In genomic region chr3:69045400-69045703, GRCm38 (mm10) we compare ENCODE assay signal across 8 mouse cellular contexts. TPM values are rescaled to one million over a fixed set of nuclear protein-coding genes. Genes with fewer than 3 reads are reported as not detected.
DNase-seq lines count a peak whose midpoint lies in the region; ATAC-seq lines count a peak whose summit lies in the region.

No protein-coding gene starts in this region.

- peaks cover 29% of the 10 kb centered on the region for H3K4me1 ChIP-seq in kidney, embryonic 16.5 days (ENCODE audit: insufficient read depth, low read length)
- H3K4me1 ChIP-seq in embryonic facial prominence, embryonic 10.5 days, result peaks cover 41% of the 10 kb centered on the region
- no peaks in the 10 kb centered on the region; the same call in 1 of the 2 replicates for H3K4me1 ChIP-seq in intestine, embryonic 15.5 days (replicated peaks)

- ATAC-seq in kidney, embryonic 16.5 days (ENCODE audit: low FRiP score, low TSS enrichment), result peak; percentile 12; the same call in 1 of the 2 replicates
- ATAC-seq in intestine, embryonic 15.5 days, result peak; percentile 20; the same call in 1 of the 2 replicates
- 0 out of 2 replicates have a peak, but pooled peaks have one; percentile 10 for ATAC-seq in monocyte, adult 5-6 weeks (replicated peaks; ENCODE audit: insufficient number of reproducible peaks, low FRiP score, low TSS enrichment, poor library complexity, severe bottlenecking)

- 4% methylated on average over 9 of the region's 9 CpGs for WGBS in kidney, embryonic 16.5 days
- 8% methylated on average over 9 of the region's 9 CpGs for WGBS in embryonic facial prominence, embryonic 10.5 days
- 4% methylated on average over 9 of the region's 9 CpGs for WGBS in intestine, embryonic 15.5 days

- H3K4me3 ChIP-seq in kidney, embryonic 16.5 days (ENCODE audit: low read length), result peak overlapping the region; percentile 77
- peak overlapping the region; percentile 86 for H3K4me3 ChIP-seq in embryonic facial prominence, embryonic 10.5 days
- H3K4me3 ChIP-seq in intestine, embryonic 15.5 days (replicated peaks), result peak overlapping the region; percentile 85

- peak overlapping the region; percentile 98 for H3K9ac ChIP-seq in kidney, embryonic 16.5 days (replicated peaks; ENCODE audit: low read length)
- peak overlapping the region; percentile 74 for H3K9ac ChIP-seq in intestine, embryonic 15.5 days

- peak overlapping the region; percentile 72 for H3K4me2 ChIP-seq in kidney, embryonic 16.5 days (replicated peaks; ENCODE audit: low read depth, low read length)
- H3K4me2 ChIP-seq in intestine, embryonic 15.5 days (replicated peaks), result peak overlapping the region; percentile 85

- H3K36me3 ChIP-seq in kidney, embryonic 16.5 days (ENCODE audit: insufficient read depth, low read length), result peaks cover 3% of the 10 kb centered on the region; the same call in 1 of the 2 replicates
- peaks cover 28% of the 10 kb centered on the region for H3K36me3 ChIP-seq in embryonic facial prominence, embryonic 10.5 days (replicated peaks)
- H3K36me3 ChIP-seq in intestine, embryonic 15.5 days, result no peaks in the 10 kb centered on the region; the same call in 1 of the 2 replicates

- no peaks in the 10 kb centered on the region for H3K9me3 ChIP-seq in kidney, embryonic 16.5 days (ENCODE audit: low read length)
- no peaks in the 10 kb centered on the region for H3K9me3 ChIP-seq in embryonic facial prominence, embryonic 10.5 days
- no peaks in the 10 kb centered on the region for H3K9me3 ChIP-seq in intestine, embryonic 15.5 days

- peak overlapping the region; percentile 99 for H3K27ac ChIP-seq in kidney, embryonic 16.5 days (ENCODE audit: low read length)
- peak overlapping the region; percentile 100 for H3K27ac ChIP-seq in embryonic facial prominence, embryonic 10.5 days (replicated peaks)
- peak overlapping the region; percentile 93 for H3K27ac ChIP-seq in intestine, embryonic 15.5 days

- H3K27me3 ChIP-seq in kidney, embryonic 16.5 days (ENCODE audit: insufficient read depth, low read length), result no peaks in the 10 kb centered on the region
- H3K27me3 ChIP-seq in embryonic facial prominence, embryonic 10.5 days (replicated peaks; ENCODE audit: low read depth, poor library complexity, severe bottlenecking), result no peaks in the 10 kb centered on the region
- no peaks in the 10 kb centered on the region for H3K27me3 ChIP-seq in intestine, embryonic 15.5 days (replicated peaks)

- DNase-seq in kidney, adult 11 months, result no peak
- DNase-seq in embryonic facial prominence, embryonic 10.5 days (ENCODE audit: low spot score), result no peak
- no peak for DNase-seq in left cerebral cortex, adult 8-10 months (ENCODE audit: low spot score in 2 of 2)
- DNase-seq in right cerebral cortex, adult 2 months (ENCODE audit: low spot score in 2 of 2), result no peak
- no peak for DNase-seq in frontal cortex, adult 2 months (ENCODE audit: extremely low spot score in 1 of 2, low spot score in 1 of 2)

RNA-seq across cellular contexts. Expression of gene Trim59, which starts 0.8 kb away (rescaled TPM):
- polyA plus RNA-seq in kidney, embryonic 16.5 days (2015; fragmentation: Nextera tagmentation; extraction: Ambion mirVana), result 115 and 129 TPM in 2 replicates
- 193 and 202 TPM in 2 replicates for polyA plus RNA-seq in embryonic facial prominence, embryonic 10.5 days (2016; fragmentation: Nextera tagmentation; extraction: Ambion mirVana)
- polyA plus RNA-seq in intestine, embryonic 15.5 days (2015; fragmentation: Nextera tagmentation; extraction: Ambion mirVana), result 70.7 and 86.9 TPM in 2 replicates
- 10.0 to 13.3 TPM (median 10.2 TPM) in 3 replicates for total RNA-seq in monocyte, adult 5-6 weeks (2017)
- 10 to 100 TPM; 15.7 to 19.5 (median 17.4) TPM for total RNA-seq in left cerebral cortex, adult 8-10 months (2022)
- polyA plus RNA-seq in frontal cortex, adult 2 months (2012; rRNA removed), result 9.4 and 10.0 TPM in 2 replicates

RNA-seq across cellular contexts. Expression of gene Smc4, which starts 40.8 kb away (rescaled TPM):
- polyA plus RNA-seq in kidney, embryonic 16.5 days (2015; fragmentation: Nextera tagmentation; extraction: Ambion mirVana), result 153 and 173 TPM in 2 replicates
- 166 and 187 TPM in 2 replicates for polyA plus RNA-seq in embryonic facial prominence, embryonic 10.5 days (2016; fragmentation: Nextera tagmentation; extraction: Ambion mirVana)
- 131 and 157 TPM in 2 replicates for polyA plus RNA-seq in intestine, embryonic 15.5 days (2015; fragmentation: Nextera tagmentation; extraction: Ambion mirVana)
- total RNA-seq in monocyte, adult 5-6 weeks (2017), result 273 to 382 TPM (median 309 TPM) in 3 replicates
- total RNA-seq in left cerebral cortex, adult 8-10 months (2022), result 1 to 10 TPM; 4.5 to 5.8 (median 4.8) TPM
- polyA plus RNA-seq in frontal cortex, adult 2 months (2012; rRNA removed), result 3.9 and 4.6 TPM in 2 replicates

RNA-seq across cellular contexts. Expression of gene Ift80, which starts 41.0 kb away (rescaled TPM):
- polyA plus RNA-seq in kidney, embryonic 16.5 days (2015; fragmentation: Nextera tagmentation; extraction: Ambion mirVana), result 18.8 and 20.1 TPM in 2 replicates
- polyA plus RNA-seq in embryonic facial prominence, embryonic 10.5 days (2016; fragmentation: Nextera tagmentation; extraction: Ambion mirVana), result 18.1 and 18.3 TPM in 2 replicates
- polyA plus RNA-seq in intestine, embryonic 15.5 days (2015; fragmentation: Nextera tagmentation; extraction: Ambion mirVana), result 8.4 and 9.7 TPM in 2 replicates
- 2.8 to 7.6 TPM (median 6.0 TPM) in 3 replicates for total RNA-seq in monocyte, adult 5-6 weeks (2017)
- total RNA-seq in left cerebral cortex, adult 8-10 months (2022), result 10 to 100 TPM; 22.6 to 27.0 (median 25.7) TPM
- polyA plus RNA-seq in frontal cortex, adult 2 months (2012; rRNA removed), result 17.1 and 17.8 TPM in 2 replicates

Comparison
In these comparisons a context has a peak if more than half of its experiments do, and no peak if none do; other contexts are left out.
1. RNA of gene Smc4, which starts 40.8 kb away (polyA plus RNA-seq): 166 to 187 TPM in embryonic facial prominence, embryonic 10.5 days, 131 to 157 TPM in intestine, embryonic 15.5 days and 153 to 173 TPM in kidney, embryonic 16.5 days; 3.9 to 4.6 TPM in frontal cortex, adult 2 months; every median in the first group is over 10 times any median in the second.
2. Peak in every context shown above with its lines, with median percentiles within 50 percentile points of each other: ATAC-seq, H3K27ac ChIP-seq and H3K4me3 ChIP-seq.